Mouse (Mus musculus) kidney, postnatal 4 days (tissue): ENCODE results near the gene Bcar3.

ENCODE experiments used
- DNase-seq, 2 experiments: peaks; one replicate each; pipeline ENCODE4 v3.0.0; 2021; ENCODE audit warnings: mixed read lengths in 2 of 2

Gene Bcar3

GRCm38 (mm10) chr3:122292300-122293222, 1.4 kb upstream of the Bcar3 start:
- peak; percentile 96 for DNase-seq

- peak in 1 of 2 experiments; percentile 94 for DNase-seq
Observed at GRCm38 (mm10) chr3:122293223-122293953, 548 bp upstream of the Bcar3 start.

GRCm38 (mm10) chr3:122295511-122295910, 1.6 kb downstream of the Bcar3 start:
- peak; percentile 72 to 78 for DNase-seq

GRCm38 (mm10) chr3:122296979-122297378, 3.0 kb downstream of the Bcar3 start:
- no peak for DNase-seq

GRCm38 (mm10) chr3:122300983-122301919, 7.3 kb downstream of the Bcar3 start:
- DNase-seq, result peak; percentile 44 to 66

- no peak for DNase-seq
Observed at GRCm38 (mm10) chr3:122304560-122304959, 10.6 kb downstream of the Bcar3 start.

GRCm38 (mm10) chr3:122307894-122308671, 14.1 kb downstream of the Bcar3 start:
- DNase-seq, result no peak

GRCm38 (mm10) chr3:122308981-122309380, 15.0 kb downstream of the Bcar3 start:
- DNase-seq, result no peak

GRCm38 (mm10) chr3:122312078-122312477, 18.1 kb downstream of the Bcar3 start:
- peak; percentile 92 to 94 for DNase-seq

- no peak for DNase-seq
Observed at GRCm38 (mm10) chr3:122312936-122313629, 19.1 kb downstream of the Bcar3 start.

- no peak for DNase-seq
Observed at GRCm38 (mm10) chr3:122313936-122314335, 20.0 kb downstream of the Bcar3 start.

GRCm38 (mm10) chr3:122316621-122317020, 22.7 kb downstream of the Bcar3 start:
- DNase-seq, result peak in 1 of 2 experiments; percentile 25

- DNase-seq, result no peak
Observed at GRCm38 (mm10) chr3:122317339-122317738, 23.4 kb downstream of the Bcar3 start.

- no peak for DNase-seq
Observed at GRCm38 (mm10) chr3:122322226-122322625, 28.3 kb downstream of the Bcar3 start.

- no peak for DNase-seq
Observed at GRCm38 (mm10) chr3:122323841-122324240, 29.9 kb downstream of the Bcar3 start.

GRCm38 (mm10) chr3:122324528-122324927, 30.6 kb downstream of the Bcar3 start:
- no peak for DNase-seq

GRCm38 (mm10) chr3:122330484-122330883, 36.5 kb downstream of the Bcar3 start:
- DNase-seq, result no peak

- peak in 1 of 2 experiments; percentile 7 for DNase-seq
Observed at GRCm38 (mm10) chr3:122333493-122333892, 39.6 kb downstream of the Bcar3 start.

GRCm38 (mm10) chr3:122333902-122334301, 40.0 kb downstream of the Bcar3 start:
- peak in 1 of 2 experiments; percentile 16 for DNase-seq

GRCm38 (mm10) chr3:122334375-122334774, 40.4 kb downstream of the Bcar3 start:
- DNase-seq, result no peak

GRCm38 (mm10) chr3:122336030-122336429, 42.1 kb downstream of the Bcar3 start:
- no peak for DNase-seq
